Mouse (Mus musculus): ENCODE results near the gene 4930544D05Rik. TPM values are rescaled to one million over a fixed set of nuclear protein-coding genes. Genes with fewer than 3 reads are reported as not detected.
A peak's percentile ranks its signal among the peaks of the same experiment; 100 is the strongest.

The 4930544D05Rik gene
- total RNA-seq, 2 experiments from 2014 or later = not detected

DNA sequence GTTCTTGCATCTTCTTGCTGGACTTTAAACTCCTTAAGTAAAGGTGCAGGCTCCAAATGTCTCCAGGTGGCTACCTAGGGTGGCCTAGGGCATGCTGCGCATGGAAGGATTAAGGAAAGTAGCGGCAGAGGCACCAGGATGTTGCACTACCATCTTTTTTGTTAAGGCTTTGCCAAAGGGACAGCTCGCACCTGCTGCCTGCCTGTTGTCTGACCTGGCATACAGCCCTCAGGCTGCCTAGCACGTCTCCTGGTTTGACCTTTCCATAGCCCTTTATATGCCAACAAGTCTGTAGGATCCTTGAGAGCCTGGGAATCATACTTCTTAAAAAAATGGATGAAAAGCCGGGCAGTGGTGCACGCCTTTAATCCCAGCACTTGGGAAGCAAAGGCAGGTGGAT, 27.4 kb downstream of the 4930544D05Rik start:
- peak; percentile 40 for DNase-seq

DNA sequence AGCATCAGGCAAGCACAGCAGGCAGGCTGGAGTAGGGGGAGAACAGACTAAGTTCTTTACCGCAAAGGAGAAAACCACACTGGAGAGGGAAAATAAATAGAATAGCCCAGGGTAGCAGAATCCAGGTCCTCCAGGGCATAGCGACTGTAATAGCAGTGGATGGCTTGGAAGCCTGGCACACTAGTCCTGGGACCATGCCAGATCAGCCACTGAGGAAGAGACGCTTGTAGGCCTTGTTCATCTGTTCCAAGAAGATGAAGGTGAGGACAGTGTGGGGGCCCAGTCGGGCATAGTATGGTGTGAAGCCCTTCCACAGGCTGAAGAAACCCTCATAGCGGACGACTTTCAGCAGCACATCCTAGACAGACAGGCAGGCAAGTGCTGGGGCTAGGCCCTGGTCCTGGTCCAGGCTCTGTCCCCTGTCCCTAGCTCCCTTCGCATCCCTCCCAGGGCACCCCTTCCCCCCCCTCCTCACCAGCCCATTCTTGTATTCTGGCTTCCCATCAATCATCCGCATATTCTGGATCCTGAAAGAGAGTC, 29.0 kb downstream of the 4930544D05Rik start:
- DNase-seq = no peak

DNA sequence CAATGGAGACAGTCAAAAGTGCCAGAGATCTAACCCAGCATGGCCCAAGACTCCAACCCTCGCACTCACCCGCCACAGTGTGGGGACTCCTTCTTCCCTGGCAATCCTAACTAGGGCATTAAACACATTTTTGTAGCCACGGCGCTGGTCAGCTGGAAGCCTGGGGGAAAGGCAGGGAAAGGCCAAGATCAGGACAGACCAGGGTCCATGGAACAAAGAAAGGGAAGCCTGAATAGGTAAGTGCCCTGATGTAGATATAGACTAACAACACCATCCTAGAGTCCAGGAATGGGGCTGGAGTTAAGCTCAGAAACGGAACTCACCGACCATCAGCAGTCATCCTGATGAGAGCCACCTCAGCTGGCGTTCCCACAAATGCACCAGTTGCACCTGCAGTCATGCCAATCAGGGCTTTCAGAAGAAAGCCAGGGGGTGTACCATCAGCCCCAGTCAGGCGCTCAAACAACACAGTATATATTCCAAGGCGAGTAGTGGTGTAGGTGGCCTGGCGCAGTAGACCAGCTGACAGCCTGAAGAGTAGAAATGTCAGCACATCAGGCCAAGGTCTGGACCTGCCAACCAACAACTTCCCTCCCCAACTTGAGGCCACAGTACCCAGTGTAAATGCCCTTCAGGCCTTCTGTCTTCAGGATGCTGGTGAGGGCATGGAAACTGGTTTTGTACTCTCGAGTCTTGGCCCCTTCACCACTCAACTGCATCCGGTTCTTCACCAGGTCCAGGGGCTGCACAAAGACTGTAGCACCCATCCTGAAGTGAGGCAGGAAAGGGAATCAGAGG, 30.0 kb downstream of the 4930544D05Rik start:
- DNase-seq = no peak

DNA sequence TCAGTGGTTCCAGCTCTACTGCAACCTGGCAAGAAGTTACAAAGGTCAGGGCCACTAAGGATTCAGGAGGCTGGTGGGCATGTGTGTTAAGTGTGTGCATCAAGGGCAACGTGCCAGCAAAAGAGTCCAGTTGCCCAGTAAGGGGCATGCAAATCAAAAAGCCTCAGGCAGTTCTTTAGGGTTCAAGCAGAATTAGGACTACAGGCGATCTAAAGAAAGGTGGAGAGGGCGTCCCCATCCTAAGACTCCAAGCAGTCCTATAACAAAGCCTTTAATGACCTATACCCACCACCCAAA, 30.6 kb downstream of the 4930544D05Rik start:
- DNase-seq = no peak

DNA sequence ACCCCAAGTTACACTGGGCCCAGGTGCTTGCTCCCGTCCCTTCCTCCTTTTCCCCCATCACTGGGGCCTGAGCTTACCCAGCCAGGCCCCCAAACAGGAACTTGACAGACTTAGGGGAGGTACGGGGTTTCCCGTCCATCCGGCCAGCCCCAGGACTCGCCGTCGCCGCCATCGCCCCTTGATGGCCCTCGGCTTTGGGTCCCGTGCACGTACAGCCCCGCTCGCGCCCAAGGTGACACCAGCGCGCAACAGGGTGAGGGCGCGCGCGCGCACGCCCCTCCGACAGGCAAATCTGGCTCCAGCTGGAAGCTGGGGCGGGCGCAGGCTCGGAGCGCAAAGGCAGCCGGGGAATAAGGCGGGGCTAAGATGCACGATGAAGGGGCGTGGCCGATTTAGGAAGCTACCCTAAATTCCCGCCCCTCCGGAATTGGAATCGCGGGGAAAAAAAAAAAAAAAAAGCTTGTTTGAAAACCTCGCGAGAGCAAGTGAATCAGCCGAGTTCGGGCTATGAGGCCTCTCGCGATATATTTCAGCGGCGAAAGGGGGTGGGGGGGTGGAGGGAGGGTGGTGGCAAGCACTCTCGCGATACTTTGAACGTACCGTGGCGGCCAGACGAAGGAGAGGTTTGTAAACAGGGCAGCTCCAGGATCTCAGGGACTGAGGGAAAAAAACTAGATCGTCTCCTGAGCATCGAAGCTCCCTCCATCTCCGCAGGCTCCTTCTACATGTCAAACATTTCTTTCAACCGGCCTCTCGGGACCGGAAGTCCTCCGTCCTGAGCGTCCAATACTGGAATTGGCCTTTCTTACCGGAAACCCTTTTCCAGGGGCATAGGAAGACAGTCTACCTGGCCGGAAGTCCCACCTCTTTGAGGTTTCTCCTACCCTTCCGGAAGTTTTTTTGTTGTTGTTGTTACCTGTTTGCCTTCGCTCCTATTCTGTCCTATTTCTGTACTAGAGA, 31.3 kb downstream of the 4930544D05Rik start, which contains the start of the genes Rnf167 and Slc25a11:
Gene Rnf167, plus strand, starts transcription at position 545 of the 960 bp plus-strand sequence.
Gene Slc25a11, minus strand, starts transcription at position 789 of the 960 bp plus-strand sequence.
- peak; percentile 96 for DNase-seq

DNA sequence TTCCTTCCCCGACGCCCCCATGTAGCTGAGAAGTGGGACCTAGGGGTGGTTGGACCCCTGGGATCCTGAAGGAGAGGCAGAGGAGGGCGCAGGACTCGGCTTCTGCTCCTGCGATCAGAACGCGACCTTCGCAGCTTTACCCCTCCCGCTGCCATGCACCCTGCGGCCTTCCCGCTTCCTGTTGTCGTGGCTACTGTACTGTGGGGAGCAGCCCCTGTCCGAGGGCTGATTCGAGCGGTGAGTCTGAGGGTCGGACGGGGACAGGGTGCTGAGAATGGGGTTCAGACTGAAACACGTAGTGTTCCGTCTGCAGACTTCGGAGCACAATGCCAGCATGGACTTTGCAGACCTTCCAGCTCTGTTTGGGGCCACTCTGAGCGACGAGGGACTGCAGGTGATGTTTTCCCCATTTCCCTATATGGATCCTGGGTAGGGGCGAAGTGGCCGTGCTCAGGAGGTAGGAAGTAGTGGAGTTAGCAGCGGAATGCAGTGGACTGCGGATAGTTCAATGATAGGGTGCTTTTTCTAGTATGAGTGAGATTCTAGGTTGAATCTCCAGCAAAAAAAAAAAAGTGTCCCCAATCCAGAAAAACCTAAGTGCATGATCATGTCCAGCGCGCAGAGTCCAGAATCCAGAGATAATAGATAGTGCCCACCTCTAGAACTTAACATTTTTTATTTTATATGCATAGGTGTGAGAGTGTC, 32.2 kb downstream of the 4930544D05Rik start:
- peak; percentile 39 for DNase-seq

DNA sequence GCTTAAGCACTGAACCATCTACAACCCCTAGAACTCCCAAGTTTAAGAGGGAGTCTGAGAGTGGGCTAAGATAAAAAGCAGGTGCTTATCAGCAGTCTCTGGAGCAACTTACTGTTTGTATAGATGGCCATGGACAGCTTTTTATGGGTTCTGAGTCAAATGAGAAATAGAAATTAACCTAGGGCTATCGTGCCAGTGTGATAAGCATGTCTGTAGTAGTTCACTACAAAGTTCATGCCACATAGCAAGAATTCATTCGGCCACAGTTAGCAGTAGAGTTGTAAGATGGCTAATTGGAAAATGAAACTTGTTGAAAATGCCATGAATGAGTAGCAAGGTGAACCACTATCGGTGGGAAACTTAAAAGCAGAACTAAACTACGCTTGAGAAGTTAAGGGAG, 32.9 kb downstream of the 4930544D05Rik start:
- no peak for DNase-seq

DNA sequence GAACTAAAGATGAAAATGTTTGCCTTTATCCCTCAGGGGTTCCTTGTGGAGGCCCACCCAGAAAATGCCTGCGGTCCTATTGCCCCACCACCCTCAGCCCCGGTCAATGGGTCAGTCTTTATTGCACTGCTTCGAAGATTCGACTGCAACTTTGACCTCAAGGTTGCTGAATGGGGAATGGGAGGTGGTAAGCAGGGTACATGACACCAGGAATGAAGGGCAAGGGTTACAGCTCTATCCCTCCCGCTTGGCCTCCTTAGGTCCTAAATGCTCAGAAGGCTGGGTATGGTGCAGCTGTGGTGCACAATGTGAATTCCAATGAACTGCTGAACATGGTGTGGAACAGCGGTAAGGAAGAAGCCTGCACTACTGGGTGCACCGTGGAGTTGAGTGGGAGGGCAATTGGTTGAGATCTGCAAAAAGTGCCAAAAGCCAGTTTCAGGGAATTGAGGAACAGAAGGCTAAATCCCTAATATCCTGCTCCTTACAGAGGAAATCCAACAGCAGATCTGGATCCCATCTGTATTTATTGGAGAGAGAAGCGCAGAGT, 33.6 kb downstream of the 4930544D05Rik start:
- DNase-seq = no peak

DNA sequence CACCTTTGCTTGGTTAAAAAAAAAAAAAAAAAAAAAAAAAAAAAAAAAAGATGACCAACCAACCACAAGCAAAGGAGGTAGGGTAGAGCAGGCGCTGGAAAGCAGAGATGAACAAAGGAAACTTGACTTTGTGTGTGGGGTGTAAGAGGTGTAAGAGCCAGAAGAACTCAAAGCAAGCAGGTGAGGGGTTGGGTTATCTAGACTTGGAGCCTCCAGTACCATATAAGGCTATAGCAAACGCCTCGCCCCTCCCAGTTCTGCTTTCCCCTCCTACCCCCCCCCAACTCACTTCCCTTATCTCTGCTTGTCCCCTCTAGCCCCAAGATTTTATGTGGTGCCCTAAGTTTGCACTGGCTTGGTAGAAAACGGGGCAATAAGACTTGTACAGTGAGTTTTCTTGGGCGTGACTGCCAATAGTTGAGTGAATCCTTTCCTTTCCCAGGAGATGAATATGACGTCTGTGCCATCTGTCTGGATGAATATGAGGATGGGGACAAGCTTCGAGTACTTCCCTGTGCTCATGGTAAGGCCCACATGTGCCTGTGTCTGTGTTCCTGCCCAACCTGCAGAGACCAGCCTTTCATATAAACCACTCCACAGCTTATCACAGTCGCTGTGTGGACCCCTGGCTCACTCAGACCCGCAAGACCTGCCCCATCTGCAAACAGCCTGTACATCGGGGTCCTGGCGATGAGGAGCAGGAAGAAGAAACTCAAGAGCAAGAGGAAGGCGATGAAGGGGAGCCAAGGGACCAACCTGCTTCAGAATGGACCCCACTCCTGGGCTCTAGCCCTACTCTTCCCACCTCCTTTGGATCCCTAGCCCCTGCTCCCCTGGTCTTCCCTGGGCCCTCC, 34.9 kb downstream of the 4930544D05Rik start:
- DNase-seq = no peak

DNA sequence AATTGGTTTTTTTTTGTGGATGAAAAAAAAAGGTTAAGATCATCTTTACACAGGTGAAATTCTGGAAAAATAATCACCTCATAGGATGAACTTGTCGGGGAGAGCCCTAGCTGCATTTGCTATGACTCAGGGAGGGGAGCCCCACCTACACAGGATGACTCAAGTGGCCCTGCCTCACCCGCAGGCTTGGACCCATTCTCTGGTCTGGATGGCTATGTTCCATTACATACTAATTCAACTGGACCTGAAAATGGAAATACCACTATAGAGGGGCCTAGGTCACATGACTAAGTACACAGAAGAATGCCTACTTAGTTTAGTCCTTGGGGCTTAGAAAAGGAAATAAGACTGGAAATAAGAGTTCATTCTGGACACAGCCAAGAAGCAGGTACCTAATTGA, 35.7 kb downstream of the 4930544D05Rik start:
- no peak for DNase-seq

DNA sequence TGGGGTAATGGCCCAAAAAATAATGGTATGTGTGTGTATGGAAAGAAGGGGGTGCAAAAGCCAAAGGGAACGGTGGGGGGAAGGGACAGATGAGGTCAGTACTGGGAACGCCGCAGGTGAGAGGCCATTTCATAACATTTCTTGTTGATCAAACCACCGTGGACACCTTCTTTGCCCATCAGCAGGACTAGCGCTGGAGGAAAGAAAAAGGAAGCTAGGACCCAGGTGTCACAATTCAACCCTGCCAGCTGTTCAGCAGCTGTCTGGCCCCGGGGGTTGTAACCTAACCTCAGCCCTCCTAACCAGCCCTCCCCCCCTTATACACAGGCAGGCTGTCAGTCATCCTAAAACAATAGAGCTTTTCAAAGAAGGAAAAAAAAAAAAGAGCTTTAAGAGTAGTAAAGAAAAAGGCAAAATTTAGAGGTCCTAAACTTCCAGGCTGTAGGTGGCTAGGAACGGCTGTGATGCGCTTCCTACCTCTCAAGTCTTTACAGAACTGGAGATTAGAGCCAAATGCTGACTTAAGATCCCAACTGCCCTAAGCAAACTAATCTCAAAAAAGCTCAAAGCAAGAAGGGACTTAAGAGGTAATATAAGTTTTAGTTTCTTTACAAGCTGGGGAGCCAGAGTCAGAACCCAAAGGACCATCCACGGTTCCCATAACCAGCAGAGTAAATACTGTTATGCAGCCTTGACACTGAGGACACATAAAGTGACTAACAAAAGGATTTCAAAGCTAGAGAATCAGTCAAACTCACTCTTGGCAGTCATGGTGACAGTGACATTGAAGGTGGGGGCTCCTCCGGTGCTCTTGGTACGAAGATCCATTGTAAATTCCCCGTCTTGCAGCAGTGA, 36.6 kb downstream of the 4930544D05Rik start:
- DNase-seq = peak; percentile 29

DNA sequence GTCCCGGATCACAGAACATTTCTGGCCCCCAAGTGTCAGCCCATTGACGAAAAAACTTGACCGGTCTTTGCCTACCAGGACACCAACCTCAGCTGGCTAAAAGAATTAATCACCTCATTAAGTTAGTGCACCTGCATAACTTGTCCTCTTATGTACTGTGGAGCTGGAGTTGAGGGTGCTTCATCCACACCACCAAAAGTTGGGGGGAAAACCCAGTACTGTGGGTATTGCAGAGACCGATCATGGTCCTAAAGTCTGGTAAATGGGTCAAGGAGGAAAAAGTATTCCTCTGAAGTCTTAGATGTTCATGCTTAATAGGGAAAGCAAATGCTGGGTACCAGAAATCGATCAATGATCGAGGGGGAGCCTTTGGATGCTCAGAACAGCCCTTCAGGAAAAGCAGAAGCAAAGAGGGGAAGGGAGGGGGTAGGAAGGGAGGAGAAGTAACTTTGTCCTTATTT, 37.3 kb downstream of the 4930544D05Rik start:
- DNase-seq = no peak

DNA sequence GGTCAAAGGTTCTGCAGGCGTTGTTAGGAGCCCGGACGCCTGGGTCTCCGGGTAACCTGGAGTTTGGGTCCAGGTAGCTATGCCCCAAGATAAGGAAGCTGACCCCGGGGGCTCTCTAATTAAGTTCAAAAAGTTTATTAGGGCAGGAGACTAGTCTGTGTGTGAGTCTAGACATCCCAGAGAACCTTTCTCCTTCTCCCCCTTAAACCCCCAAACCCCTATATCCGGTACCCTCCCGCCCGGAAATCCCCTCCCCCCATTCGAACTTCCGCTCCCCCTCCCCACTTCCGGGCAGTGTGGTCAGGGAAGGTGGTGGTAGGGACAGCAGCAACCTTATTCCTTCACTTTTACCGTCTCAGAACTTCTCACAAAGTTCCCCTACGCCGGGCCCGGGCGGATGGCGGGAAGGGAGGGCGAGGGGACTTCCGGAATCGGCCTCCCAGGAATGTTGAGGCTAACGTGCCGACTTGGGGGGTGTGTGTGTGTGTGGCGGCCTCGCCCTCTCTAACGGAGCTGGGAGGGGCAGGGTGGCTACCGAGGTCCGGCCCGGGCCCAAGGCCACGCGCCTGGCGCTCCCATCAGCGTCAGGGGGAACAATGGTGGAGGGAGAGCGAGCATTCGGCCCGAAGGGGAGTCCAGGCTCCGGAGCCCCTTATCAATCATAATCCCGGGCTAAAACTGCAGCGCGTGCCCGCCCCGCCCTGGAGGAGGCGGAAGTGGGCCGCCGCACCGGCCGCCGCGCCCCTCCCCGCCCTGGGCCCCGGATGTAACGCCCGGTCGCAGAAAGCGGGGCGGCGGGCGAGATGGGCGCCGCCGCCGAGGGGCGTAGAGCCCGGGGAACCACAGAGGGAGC, 37.9 kb downstream of the 4930544D05Rik start:
- DNase-seq = peak; percentile 72

DNA sequence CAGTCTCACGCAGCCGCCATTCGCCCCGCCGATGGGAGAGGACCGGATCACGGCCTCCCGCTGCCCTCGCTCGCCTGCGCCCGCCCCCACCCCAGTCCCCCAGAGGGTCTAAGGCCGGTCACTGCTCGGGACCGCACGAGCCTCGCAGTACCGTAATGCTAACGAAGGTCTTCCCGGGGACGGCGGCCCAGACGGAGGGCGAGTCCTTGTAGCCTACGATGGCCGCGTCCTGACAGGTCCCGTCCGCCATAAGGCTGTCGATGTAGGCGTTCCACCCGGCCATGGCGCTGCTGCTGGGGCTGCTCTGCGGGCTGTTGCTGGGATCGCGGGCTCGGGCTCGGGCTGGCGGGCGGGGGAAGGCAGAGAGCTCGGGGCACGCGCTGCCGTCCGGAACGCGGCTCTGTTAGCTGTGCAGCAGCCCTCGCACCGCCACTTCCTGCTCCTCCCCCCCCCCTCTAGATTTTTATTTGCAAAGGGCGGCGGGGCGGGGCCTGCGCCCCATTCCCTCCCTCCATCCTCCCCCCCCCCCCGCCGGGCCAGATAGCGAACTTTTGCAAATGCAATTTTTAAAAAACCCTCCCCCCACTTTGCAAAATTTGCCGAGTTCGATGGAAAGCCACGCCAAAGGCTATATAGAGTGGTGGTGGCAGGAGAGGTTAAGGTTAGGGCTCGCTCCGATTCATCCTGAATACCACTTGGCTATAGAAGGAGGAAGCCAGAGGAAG, 38.7 kb downstream of the 4930544D05Rik start, which contains the start of gene Pfn1:
Gene Pfn1, minus strand, starts transcription at position 447 of the 725 bp plus-strand sequence.
- DNase-seq = peak; percentile 85

DNA sequence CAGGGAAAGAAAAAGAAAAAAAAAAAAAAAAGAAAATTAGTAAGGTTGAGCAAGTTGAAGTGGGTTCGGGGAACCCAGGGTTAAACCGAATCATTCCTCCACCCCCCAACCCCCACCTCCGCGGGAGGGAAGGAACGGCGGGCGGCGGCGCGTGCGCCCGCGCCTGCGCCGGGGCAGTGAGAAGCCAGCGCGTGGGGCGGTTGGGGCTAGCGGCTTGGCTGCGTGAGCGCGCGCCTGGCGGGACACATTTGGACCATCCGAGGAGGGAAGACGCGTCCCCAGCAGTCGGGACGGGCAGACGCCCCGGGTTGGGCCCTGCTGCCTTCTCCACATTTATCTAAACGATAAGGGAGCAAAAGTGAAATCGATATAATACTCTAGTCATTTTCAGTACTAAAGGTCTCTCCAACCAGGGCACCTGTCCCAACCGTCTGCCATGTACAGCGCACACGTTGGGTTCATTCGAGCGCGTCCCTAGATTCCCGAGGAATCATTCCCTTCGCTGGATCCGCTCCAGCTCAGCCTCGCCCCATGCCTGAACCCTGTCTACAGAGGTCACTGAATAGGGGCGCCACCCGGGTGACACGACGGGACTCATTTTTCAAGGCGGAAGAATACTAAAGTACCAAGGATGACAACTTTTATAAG, 39.4 kb downstream of the 4930544D05Rik start:
- peak; percentile 91 for DNase-seq

DNA sequence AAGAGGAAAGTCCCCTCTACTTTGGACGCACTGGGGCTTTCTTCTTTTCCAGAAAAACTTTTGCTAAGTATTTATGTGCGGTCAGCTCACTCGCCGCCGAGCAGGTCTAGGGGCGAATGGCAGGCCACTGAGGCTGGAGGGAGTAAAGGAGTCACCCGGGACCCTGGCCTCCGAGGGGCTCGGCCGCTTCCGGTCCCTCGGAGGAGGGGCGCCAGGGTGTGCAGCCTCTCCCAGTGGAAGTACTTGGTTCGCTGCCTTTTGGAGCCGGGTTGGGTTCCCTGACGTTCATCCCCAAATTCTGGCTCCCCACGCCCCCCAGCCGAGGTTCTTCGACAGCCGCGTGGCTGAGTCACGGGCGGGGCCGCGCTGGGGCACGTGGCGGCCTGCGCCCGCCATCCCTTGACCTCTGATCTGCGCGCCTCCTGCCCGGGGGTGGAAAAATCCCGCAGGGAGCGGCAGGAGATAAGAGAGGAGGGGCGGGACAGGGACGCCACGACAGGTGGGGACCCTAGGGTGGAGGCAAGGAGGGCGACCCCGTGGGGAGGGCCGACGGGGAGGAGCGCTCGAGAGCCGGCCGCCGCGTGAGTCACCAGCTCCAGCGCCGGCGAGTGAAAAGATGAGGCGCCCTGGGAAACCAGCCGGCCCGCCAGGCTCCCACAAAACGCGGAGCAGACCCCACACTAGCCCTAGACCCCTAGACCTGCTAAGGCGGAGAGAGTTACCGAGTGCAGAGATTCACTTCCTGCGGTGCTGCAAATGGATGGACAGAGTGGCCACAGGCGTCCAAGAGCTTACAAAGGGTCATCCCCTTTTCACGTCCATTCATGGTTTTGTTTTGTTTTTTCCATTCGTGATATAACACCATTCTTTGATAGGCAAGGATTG, 40.2 kb downstream of the 4930544D05Rik start:
- DNase-seq = peak; percentile 79
